Comparison of ENCODE assay signal across 17 mouse cellular contexts in genomic region chr1:106100611-106101010, GRCm38 (mm10).
"Had no signal": no experiment of that assay in that cellular context is flagged by ENCODE, and none has a peak within 500 bp of the region (broad histone marks: within the 10 kb centered on the region; RNA-seq: fewer than 3 reads in every experiment).

No protein-coding gene starts in this region.

- DNase-seq: lung, embryonic 14.5 days; lung, postnatal 14 days; midbrain, embryonic 14.5 days; retina, postnatal 1 day; right cerebral cortex, adult 18-20 months; right cerebral cortex, postnatal 25 days; right cerebral cortex, postnatal 4 days; spleen, adult 18-20 months; thymus, adult 18-20 months; thymus, postnatal 14 days; thymus, postnatal 36 days had no signal

- H3K4me3 ChIP-seq: liver, embryonic 12.5 days; midbrain, embryonic 10.5 days; midbrain, embryonic 12.5 days; myocyte; neural tube, embryonic 13.5 days; neural tube, embryonic 15.5 days had no signal

- H3K4me1 ChIP-seq: liver, embryonic 12.5 days had no signal
